Mouse (Mus musculus) urinary bladder, postnatal 14 days (tissue): ENCODE results near the gene Chst12.

Experiments
- DNase-seq: peaks from one replicate; pipeline ENCODE4 v3.0.0; 2021; ENCODE audit warnings: low spot score

The Chst12 gene

GRCm38 (mm10) chr5:140517159-140517920, 12.0 kb downstream of the Chst12 start:
- DNase-seq, result no peak

DNA sequence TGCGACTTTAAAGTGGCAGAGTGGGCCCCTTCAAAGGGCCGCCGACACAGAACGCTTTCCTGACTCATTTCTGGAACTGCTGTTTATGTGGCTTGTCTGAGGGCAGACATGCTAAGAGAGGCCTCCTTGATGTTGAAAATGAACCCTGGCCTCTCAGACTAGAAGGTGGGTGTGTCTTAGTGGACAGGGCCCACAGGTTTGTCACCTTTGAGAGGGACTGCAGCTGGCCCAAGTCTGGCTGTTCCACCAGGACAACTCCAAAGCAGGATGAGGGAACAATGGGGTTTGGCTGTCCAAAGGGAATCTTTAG, 12.5 kb downstream of the Chst12 start:
- no peak for DNase-seq

- DNase-seq, result no peak
Observed at GRCm38 (mm10) chr5:140521196-140521595, 15.8 kb downstream of the Chst12 start.

DNA sequence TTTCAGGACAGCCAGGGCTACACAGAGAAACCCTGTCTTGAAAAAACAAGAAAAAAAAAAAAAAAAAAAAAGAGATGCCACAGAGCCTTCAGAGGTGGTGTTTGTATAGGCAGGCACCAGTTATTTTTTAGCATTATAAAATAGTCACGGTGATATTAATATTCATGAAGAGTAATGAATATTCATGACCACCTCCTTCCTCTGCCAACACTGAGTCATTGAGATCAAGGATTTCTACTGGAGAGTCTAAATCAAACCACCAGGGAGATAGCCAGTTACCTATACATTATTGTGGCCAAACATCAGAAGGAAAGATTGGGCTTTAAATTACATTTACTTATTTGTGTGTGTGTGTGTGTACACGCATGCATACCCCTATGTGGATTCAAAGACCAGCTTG, 21.4 kb downstream of the Chst12 start:
- no peak for DNase-seq

GRCm38 (mm10) chr5:140538111-140538683, 32.8 kb downstream of the Chst12 start:
- DNase-seq, result no peak

- peak; percentile 84 for DNase-seq
Observed at GRCm38 (mm10) chr5:140540106-140540505, 34.8 kb downstream of the Chst12 start.

GRCm38 (mm10) chr5:140542811-140543575, 37.6 kb downstream of the Chst12 start:
- no peak for DNase-seq

- DNase-seq, result no peak
Observed at GRCm38 (mm10) chr5:140545651-140546050, 40.3 kb downstream of the Chst12 start.

- DNase-seq, result no peak
Observed at GRCm38 (mm10) chr5:140546332-140546731, 41.0 kb downstream of the Chst12 start.

- DNase-seq, result no peak
Observed at GRCm38 (mm10) chr5:140549306-140550047, 44.1 kb downstream of the Chst12 start.

DNA sequence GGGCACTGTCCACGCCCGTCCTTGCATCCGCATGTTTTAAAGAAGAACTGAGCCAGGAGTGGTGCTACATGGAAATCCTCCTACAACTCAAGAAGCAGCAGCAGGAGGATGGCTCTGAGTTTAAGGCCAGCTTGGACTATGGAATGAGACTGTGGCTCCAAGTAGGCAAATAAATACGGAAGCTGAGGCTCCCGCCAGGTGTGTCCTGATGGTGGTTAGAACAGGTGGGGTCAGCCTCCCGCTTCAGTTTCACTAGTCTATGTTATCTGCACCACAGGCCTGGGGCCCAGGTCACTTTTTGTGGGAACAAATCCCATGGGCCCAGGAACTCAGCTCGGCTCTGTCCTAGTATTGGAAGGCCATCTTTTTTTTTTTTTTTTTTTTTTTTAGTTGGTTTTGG, 48.4 kb downstream of the Chst12 start:
- no peak for DNase-seq

DNA sequence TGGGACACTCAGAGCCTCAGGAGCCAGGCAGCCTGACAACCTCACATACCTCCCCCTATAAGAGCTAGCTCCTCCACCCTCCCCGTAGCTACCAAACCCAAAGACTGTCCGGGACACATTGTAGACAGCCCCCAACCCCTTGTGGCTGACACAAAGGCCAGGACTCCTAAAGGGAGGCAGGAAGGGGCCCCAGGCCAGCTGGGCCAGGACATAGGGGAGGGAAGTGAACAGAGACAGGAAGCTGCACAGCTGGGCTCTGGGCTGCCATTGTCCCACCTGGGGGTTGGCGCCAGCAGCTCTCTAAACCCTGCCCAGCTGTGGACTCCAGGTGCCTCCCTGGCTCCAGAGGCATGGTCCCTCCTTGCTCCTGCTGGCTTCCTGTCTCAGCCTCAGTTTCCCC, 51.5 kb downstream of the Chst12 start:
- no peak for DNase-seq

GRCm38 (mm10) chr5:140562601-140563000, 57.3 kb downstream of the Chst12 start:
- no peak for DNase-seq

- DNase-seq, result no peak
Observed at GRCm38 (mm10) chr5:140564896-140565295, 59.5 kb downstream of the Chst12 start, which contains the start of gene Grifin. Gene Grifin (minus strand): TSS chr5:140565071.

GRCm38 (mm10) chr5:140565451-140565850, 60.1 kb downstream of the Chst12 start:
- peak; percentile 68 for DNase-seq

DNA sequence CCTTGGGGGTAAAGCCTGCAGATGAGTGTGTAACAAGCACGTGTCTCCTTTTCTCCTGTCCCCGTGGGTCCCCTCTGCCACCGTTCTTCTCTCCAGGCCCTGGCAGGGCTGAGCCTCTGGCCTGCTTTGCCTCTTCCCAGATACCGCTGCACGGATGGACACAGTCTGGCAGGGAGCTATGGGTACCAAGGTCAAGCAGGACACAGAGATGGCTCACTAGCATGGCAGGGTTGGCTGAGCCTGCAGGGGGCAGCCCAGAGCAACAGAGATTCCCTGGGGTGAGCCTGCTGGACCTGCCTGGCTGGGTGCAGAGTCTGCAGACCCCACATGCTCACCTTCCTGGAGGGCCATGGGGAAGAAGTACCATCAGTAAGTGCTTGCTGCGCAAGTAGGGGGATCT, 60.5 kb downstream of the Chst12 start:
- peak; percentile 54 for DNase-seq

GRCm38 (mm10) chr5:140566271-140566670, 60.9 kb downstream of the Chst12 start:
- no peak for DNase-seq

- peak; percentile 78 for DNase-seq
Observed at GRCm38 (mm10) chr5:140567321-140567720, 62.0 kb downstream of the Chst12 start.

- no peak for DNase-seq
Observed at GRCm38 (mm10) chr5:140567751-140568150, 62.4 kb downstream of the Chst12 start.

DNA sequence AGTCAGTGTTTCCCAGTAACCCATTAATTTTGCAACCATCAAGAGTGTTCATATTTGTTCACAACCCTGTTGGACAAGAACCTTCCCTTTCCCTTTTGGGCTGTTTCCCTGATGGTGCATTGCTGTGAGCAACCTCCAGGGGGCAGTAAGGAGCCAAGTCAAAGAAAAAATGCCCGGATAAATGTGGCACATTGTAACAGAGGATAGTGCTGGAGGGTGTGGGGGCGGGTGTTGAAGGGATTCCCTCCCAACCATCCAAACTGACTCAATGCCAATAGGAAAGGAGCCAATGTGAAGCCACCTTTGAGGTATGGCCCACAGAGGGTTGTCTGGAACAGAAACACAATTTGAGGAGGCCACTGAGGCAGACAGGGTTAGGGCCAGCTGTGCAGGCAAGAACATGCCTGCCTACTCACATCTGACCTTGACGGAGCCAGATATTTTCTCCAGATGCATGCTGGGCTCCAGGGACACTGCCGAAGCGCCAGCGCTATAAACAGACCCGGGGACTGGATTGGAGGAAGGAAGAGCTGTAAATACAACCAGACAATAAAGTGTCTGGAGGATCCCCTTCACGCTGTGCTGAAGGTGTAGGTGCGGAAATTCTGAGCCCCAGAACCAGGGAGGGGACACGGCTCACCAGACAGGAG, 63.1 kb downstream of the Chst12 start:
- DNase-seq, result peak; percentile 69

DNA sequence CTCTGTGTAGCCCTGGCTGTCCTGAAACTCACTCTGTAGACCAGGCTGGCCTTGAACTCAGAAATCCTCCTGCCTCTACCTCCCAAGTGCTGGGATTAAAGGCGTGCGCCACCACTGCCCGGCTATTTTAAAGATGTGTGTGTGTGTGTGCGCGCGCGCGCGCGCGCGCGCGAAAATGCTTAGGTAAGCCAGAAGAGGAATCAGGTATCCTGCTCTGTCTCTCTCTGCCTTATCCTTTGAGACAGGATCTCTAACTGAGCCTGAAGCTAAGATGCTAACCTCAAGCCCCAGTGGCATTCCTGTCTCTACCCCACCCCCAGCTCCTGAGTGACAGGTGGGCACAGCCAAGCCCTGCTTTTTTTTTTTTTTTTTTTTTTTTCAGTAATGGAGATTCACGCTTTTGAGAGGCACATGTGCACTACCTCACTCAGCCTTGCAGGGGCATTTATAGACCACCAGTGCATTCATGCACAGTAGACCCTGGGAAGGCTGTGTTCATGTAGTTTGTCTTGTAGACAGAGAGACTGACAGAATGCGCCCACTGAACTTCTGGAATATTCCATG, 63.8 kb downstream of the Chst12 start:
- no peak for DNase-seq
